Mouse (Mus musculus): ENCODE measurements around the gene Mpzl3. TPM values are rescaled to one million over a fixed set of nuclear protein-coding genes. Genes with fewer than 3 reads are reported as not detected.
A peak's percentile ranks its signal among the peaks of the same experiment; 100 is the strongest.

The Mpzl3 gene
- total and polyA plus RNA-seq, 3 experiments = 3.1 to 5.3 (median 5.2) TPM

DNA sequence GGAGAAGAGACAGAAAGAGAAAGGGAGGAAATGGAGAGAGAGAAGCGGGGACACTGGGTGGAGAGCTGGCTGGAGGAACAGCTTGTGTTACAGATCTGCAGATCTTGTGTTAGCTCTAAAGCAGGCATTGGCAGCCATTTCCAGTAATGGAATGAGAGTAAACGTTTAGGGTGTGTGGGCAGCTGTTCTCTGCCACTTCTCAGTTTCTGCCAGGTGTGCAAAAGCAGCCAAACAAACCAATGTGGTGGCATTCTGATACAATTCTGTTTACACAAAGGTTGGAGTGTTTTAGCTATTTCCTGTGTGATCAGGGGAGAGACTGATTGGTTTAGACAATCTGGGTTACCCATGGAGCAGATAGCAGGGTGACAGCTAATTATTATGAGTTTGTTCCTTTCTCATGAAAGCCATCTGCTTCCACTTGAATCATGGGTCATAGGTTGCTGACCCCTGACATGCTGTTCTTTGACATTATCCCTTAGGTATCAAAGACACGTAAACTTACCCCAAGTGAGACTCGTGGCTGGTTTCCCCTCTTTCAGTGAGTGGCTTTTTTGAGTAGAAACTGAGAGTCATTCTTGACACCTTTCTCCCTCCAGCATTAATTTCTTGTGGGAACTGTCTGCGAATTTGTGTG, 3.4 kb downstream of the Mpzl3 start:
- Histone ChIP-seq H3K4me3 (replicated peaks in 1 of 3; ENCODE audit: low read depth in 2 of 3, low read length in 2 of 3, poor library complexity in 1 of 3) (no peak overlapping the region), H3K9ac (ENCODE audit: insufficient read depth, low read depth) (no peak overlapping the region), H3K9me3 (replicated peaks; ENCODE audit: low read length) (no peaks in the 10 kb centered on the region), H3K36me3 (replicated peaks in 1 of 2; ENCODE audit: control insufficient read depth in 1 of 2, insufficient read depth in 1 of 2, low read length in 1 of 2) (peaks cover 0 to 7% of the 10 kb centered on the region in 2 experiments), H3K79me2 (replicated peaks; ENCODE audit: control insufficient read depth, extremely low read depth, insufficient read depth, poor library complexity, severe bottlenecking) (0 out of 2 replicates have a peak, but pooled peaks cover 3% of the 10 kb centered on the region), H3K4me2 (ENCODE audit: insufficient read depth, low read depth, poor library complexity, severe bottlenecking) (0 out of 2 replicates have a peak overlapping the region, but pooled peaks have one; percentile 12), H3K27me3 (replicated peaks) (no peaks in the 10 kb centered on the region), H3K27ac (ENCODE audit: insufficient read depth, low read depth) (no peak overlapping the region), H3K4me1 (ENCODE audit: control insufficient read depth in 1 of 2, insufficient read depth in 2 of 2) (peaks cover 7 to 18% of the 10 kb centered on the region in 2 experiments)
- dilution Hi-C loops (cut with MboI; ENCODE audit: extremely low pct_ligation_motif_present, extremely low pct_unique_long_range_greater_than_20kb, low sequenced_read_pairs) = no loop called here
- in situ Hi-C loops (cut with MboI; ENCODE audit: low pct_ligation_motif_present, low pct_unique_long_range_greater_than_20kb, low sequenced_read_pairs) = no loop called here
- no peak for DNase-seq (ENCODE audit: extremely low read depth)
- TF ChIP-seq CHD2 (IDR thresholded peaks at IDR 0.05; ENCODE audit: low read length) (no peak), POLR2AphosphoS2 (IDR thresholded peaks at IDR 0.05; ENCODE audit: low read depth, low read length) (no peak), CTCF (conservative IDR thresholded peaks at IDR 0.05 in 1 of 2, IDR thresholded peaks at IDR 0.05 in 1 of 2; ENCODE audit: low read depth in 2 of 2, low read length in 2 of 2) (no peak), MAZ (IDR thresholded peaks at IDR 0.05; ENCODE audit: low read depth, low read length) (no peak), SIN3A (IDR thresholded peaks at IDR 0.05; ENCODE audit: low read length) (no peak), JUND (conservative IDR thresholded peaks at IDR 0.05; ENCODE audit: low read depth, low read length) (no peak)

DNA sequence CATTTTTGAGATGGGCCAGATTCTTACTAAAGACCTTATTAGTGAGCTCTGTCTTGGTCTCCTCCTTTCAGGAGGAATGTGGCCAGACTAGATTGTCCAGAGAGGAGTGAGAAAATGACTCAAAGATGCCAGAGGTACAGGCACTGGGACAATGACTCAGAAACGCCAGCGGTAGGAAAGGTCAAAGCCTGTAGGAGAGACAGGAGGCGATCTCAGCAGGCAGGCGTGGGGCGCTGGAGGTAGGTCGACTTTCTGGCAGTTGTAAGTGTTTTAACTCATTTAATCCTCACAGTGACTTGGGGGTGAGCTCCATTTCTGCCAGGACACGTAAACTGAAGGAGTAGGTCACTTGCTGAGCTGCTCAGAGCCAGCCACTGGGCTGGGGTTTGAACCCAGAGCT, 5.2 kb downstream of the Mpzl3 start:
- dilution Hi-C loops (cut with MboI; ENCODE audit: extremely low pct_ligation_motif_present, extremely low pct_unique_long_range_greater_than_20kb, low sequenced_read_pairs) (no loop called here), in situ Hi-C loops (cut with MboI; ENCODE audit: low pct_ligation_motif_present, low pct_unique_long_range_greater_than_20kb, low sequenced_read_pairs) (no loop called here)
- Histone ChIP-seq H3K79me2 (replicated peaks; ENCODE audit: control insufficient read depth, extremely low read depth, insufficient read depth, poor library complexity, severe bottlenecking) (0 out of 2 replicates have a peak, but pooled peaks cover 3% of the 10 kb centered on the region), H3K9ac (ENCODE audit: insufficient read depth, low read depth) (no peak overlapping the region), H3K4me3 (replicated peaks in 1 of 3; ENCODE audit: low read depth in 2 of 3, low read length in 2 of 3, poor library complexity in 1 of 3) (no peak overlapping the region), H3K27ac (ENCODE audit: insufficient read depth, low read depth) (no peak overlapping the region), H3K27me3 (replicated peaks) (no peaks in the 10 kb centered on the region), H3K36me3 (replicated peaks in 1 of 2; ENCODE audit: control insufficient read depth in 1 of 2, insufficient read depth in 1 of 2, low read length in 1 of 2) (peaks cover 0 to 7% of the 10 kb centered on the region in 2 experiments), H3K9me3 (replicated peaks; ENCODE audit: low read length) (no peaks in the 10 kb centered on the region), H3K4me1 (ENCODE audit: control insufficient read depth in 1 of 2, insufficient read depth in 2 of 2) (peaks cover 7 to 15% of the 10 kb centered on the region in 2 experiments; a peak in 3 of 4 replicates), H3K4me2 (ENCODE audit: insufficient read depth, low read depth, poor library complexity, severe bottlenecking) (no peak overlapping the region)
- no peak for DNase-seq (ENCODE audit: extremely low read depth)
- TF ChIP-seq RAD21 (IDR thresholded peaks at IDR 0.05; ENCODE audit: low read depth, low read length) = no peak

DNA sequence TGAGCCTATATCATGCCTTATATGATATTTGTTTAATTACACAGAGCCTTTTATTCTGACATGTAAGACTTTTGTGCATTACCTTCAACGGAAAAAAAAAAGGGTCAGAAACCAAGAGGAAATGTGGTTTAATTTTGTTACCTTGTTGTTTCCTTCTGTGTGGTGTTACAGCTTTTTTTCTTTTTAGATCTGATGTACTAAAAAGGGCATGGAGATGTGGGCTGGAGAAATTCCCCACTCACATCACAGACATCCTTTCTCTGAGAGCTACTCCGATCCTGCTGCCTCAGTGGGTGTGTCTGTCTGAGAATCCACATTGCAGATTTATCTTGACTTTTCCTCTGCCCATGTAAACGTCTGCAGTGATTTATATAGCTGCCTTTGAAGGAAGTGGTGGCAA, 7.7 kb downstream of the Mpzl3 start:
- H3K9ac ChIP-seq (ENCODE audit: insufficient read depth, low read depth) = no peak overlapping the region
- H3K9me3 ChIP-seq (replicated peaks; ENCODE audit: low read length) = no peaks in the 10 kb centered on the region
- H3K4me2 ChIP-seq (ENCODE audit: insufficient read depth, low read depth, poor library complexity, severe bottlenecking) = no peak overlapping the region
- H3K27me3 ChIP-seq (replicated peaks) = no peaks in the 10 kb centered on the region
- dilution Hi-C loops (cut with MboI; ENCODE audit: extremely low pct_ligation_motif_present, extremely low pct_unique_long_range_greater_than_20kb, low sequenced_read_pairs) (no loop called here), in situ Hi-C loops (cut with MboI; ENCODE audit: low pct_ligation_motif_present, low pct_unique_long_range_greater_than_20kb, low sequenced_read_pairs) (no loop called here)
- H3K36me3 ChIP-seq (replicated peaks in 1 of 2; ENCODE audit: control insufficient read depth in 1 of 2, insufficient read depth in 1 of 2, low read length in 1 of 2) = peaks cover 0 to 7% of the 10 kb centered on the region in 2 experiments
- no peaks in the 10 kb centered on the region for H3K79me2 ChIP-seq (replicated peaks; ENCODE audit: control insufficient read depth, extremely low read depth, insufficient read depth, poor library complexity, severe bottlenecking)
- H3K4me1 ChIP-seq (ENCODE audit: control insufficient read depth in 1 of 2, insufficient read depth in 2 of 2) = peaks cover 7 to 12% of the 10 kb centered on the region in 2 experiments; a peak in 3 of 4 replicates
- no peak for TF ChIP-seq CTCF (conservative IDR thresholded peaks at IDR 0.05 in 1 of 2, IDR thresholded peaks at IDR 0.05 in 1 of 2; ENCODE audit: low read depth in 2 of 2, low read length in 2 of 2)
- no peak for TF ChIP-seq RCOR1 (conservative IDR thresholded peaks at IDR 0.05; ENCODE audit: low read depth, low read length)
- no peak for TF ChIP-seq BHLHE40 (IDR thresholded peaks at IDR 0.05; ENCODE audit: low read depth, low read length)
- no peak for TF ChIP-seq MYC (IDR thresholded peaks at IDR 0.05; ENCODE audit: low read depth, low read length)
- no peak for TF ChIP-seq TBP (conservative IDR thresholded peaks at IDR 0.05; ENCODE audit: low read depth, low read length)
- TF ChIP-seq ZC3H11A (IDR thresholded peaks at IDR 0.05; ENCODE audit: low read depth, low read length) = no peak
- no peak for TF ChIP-seq POLR2A (IDR thresholded peaks at IDR 0.05; ENCODE audit: low read depth, low read length)
- TF ChIP-seq NELFE (IDR thresholded peaks at IDR 0.05; ENCODE audit: low read depth, low read length) = no peak
- no peak for TF ChIP-seq PAX5 (IDR thresholded peaks at IDR 0.05; ENCODE audit: low read length)
- TF ChIP-seq ETS1 (conservative IDR thresholded peaks at IDR 0.05; ENCODE audit: low read depth, low read length) = no peak
- no peak for TF ChIP-seq IRF4 (IDR thresholded peaks at IDR 0.05; ENCODE audit: low read depth, low read length)
- no peak for TF ChIP-seq E2F4 (IDR thresholded peaks at IDR 0.05; ENCODE audit: insufficient replicate concordance, low read depth, low read length)
- no peak for TF ChIP-seq POLR2AphosphoS2 (IDR thresholded peaks at IDR 0.05; ENCODE audit: low read depth, low read length)
- TF ChIP-seq NRF1 (IDR thresholded peaks at IDR 0.05; ENCODE audit: low read depth, low read length) = no peak
- no peak for TF ChIP-seq TCF12 (IDR thresholded peaks at IDR 0.05; ENCODE audit: low read depth, low read length)
- TF ChIP-seq CHD1 (IDR thresholded peaks at IDR 0.05; ENCODE audit: low read depth, low read length) = no peak
- no peak for TF ChIP-seq KAT2A (IDR thresholded peaks at IDR 0.05; ENCODE audit: insufficient replicate concordance, low read length)
- no peak for TF ChIP-seq RAD21 (IDR thresholded peaks at IDR 0.05; ENCODE audit: low read depth, low read length)
- no peak overlapping the region for H3K4me3 ChIP-seq (replicated peaks in 1 of 3; ENCODE audit: low read depth in 2 of 3, low read length in 2 of 3, poor library complexity in 1 of 3)
- no peak for DNase-seq (ENCODE audit: extremely low read depth)
- H3K27ac ChIP-seq (ENCODE audit: insufficient read depth, low read depth) = no peak overlapping the region

All from CH12.LX (cell line).